Mouse (Mus musculus) kidney, embryonic 14.5 days (tissue): ENCODE measurements at regions not wholly inside any gene's neighbourhood (a gene's known extent, or its start where the extent isn't known, plus 50 kb on each side); places are given as distances from the start of the nearest gene placed in this dataset.

ENCODE experiments used
- ATAC-seq: fragments of 200-750 bp; cut with Nextera tagmentation; 2 replicates; pipeline ENCODE4 v1.8.0; 2017; ENCODE audit warnings: moderate number of reproducible peaks, mild to moderate bottlenecking, moderate TSS enrichment, moderate library complexity; ENCODE audit not compliant: low FRiP score, low TSS enrichment
- H3K27ac ChIP-seq: fragments of 300-500 bp; sonication (generic); 2 replicates; pipeline ENCODE4 v1.5.1; 2014; ENCODE audit warnings: low read depth, mild to moderate bottlenecking, low read length, moderate library complexity, mixed read lengths
- H3K27me3 ChIP-seq: fragments of 300-500 bp; sonication (generic); 2 replicates; pipeline ENCODE4 v1.6.1; 2014; ENCODE audit warnings: mild to moderate bottlenecking, low read length; ENCODE audit not compliant: control insufficient read depth, insufficient read depth
- H3K36me3 ChIP-seq: fragments of 300-500 bp; sonication (generic); 2 replicates; pipeline ENCODE4 v1.6.1; 2014; ENCODE audit warnings: low read length, mixed read lengths; ENCODE audit not compliant: control insufficient read depth, insufficient read depth
- H3K4me1 ChIP-seq: fragments of 300-500 bp; sonication (generic); 2 replicates; pipeline ENCODE4 v1.6.1; 2014; ENCODE audit warnings: low read length, mixed read lengths; ENCODE audit not compliant: control insufficient read depth, insufficient read depth
- H3K4me2 ChIP-seq: fragments of 300-500 bp; sonication (generic); replicated peaks from 2 replicates; pipeline ENCODE4 v1.6.1; 2014; ENCODE audit warnings: low read depth, mild to moderate bottlenecking, low read length
- H3K4me3 ChIP-seq: fragments of 300-500 bp; sonication (generic); 2 replicates; pipeline ENCODE4 v1.5.1; 2014; ENCODE audit warnings: mild to moderate bottlenecking, low read length
- H3K9ac ChIP-seq: fragments of 300-500 bp; sonication (generic); 2 replicates; pipeline ENCODE4 v1.6.1; 2014; ENCODE audit warnings: low read depth, mild to moderate bottlenecking, low read length, moderate library complexity
- H3K9me3 ChIP-seq: fragments of 300-500 bp; sonication (generic); 2 replicates; pipeline ENCODE4 v1.6.1; 2016; ENCODE audit warnings: low read length; ENCODE audit not compliant: control insufficient read depth
- WGBS: fragments of 180-500 bp; shearing (Covaris S2); extraction: QIAGEN DNeasy Blood & Tissue Kit; methylation state at CpG from one replicate; pipeline ENCODE4 v1.1.7; 2014; 5-methylcytosine and 5-hydroxymethylcytosine counted together

- Histone ChIP-seq H3K4me2 (no peak overlapping the region), H3K27me3 (no peaks in the 10 kb centered on the region), H3K9ac (no peak overlapping the region), H3K9me3 (no peaks in the 10 kb centered on the region), H3K4me1 (no peaks in the 10 kb centered on the region), H3K27ac (no peak overlapping the region), H3K4me3 (no peak overlapping the region), H3K36me3 (no peaks in the 10 kb centered on the region)
- no peak for ATAC-seq
- whole genome bisulfite sequencing: 54% methylated on average over 6 of the region's 6 CpGs
These were observed 66.8 kb upstream of the Zbtb20 start for GRCm38 (mm10) chr16:42808864-42809263.

- Histone ChIP-seq H3K36me3 (no peaks in the 10 kb centered on the region), H3K9ac (no peak overlapping the region), H3K27me3 (no peaks in the 10 kb centered on the region), H3K4me2 (no peak overlapping the region), H3K27ac (no peak overlapping the region), H3K9me3 (no peaks in the 10 kb centered on the region), H3K4me1 (no peaks in the 10 kb centered on the region), H3K4me3 (no peak overlapping the region)
- no peak for ATAC-seq
- 88% methylated on average over 2 of the region's 2 CpGs for WGBS
These were observed 68.1 kb upstream of the Zbtb20 start for GRCm38 (mm10) chr16:42807536-42807935.

DNA sequence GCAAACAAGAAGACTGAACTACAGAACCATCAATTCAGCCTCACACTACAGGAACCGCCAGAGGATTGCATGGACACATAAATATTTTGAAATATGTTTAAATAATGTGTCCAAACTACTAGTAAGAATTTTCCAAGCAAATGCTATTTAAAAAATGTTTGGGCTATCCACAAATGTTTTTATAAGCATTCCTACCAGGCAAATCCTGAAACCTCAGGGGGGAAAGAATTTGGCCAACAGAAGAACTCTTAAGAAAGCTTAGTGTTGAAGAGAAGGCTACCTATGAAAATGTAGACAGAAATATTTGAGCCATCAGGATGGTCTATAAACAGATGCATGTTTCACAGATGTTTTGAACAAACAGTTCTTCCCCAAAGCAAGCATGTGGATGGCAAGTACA, 72.1 kb upstream of the Zbtb20 start:
- ATAC-seq: no peak
- Histone ChIP-seq H3K4me3 (no peak overlapping the region), H3K9ac (no peak overlapping the region), H3K36me3 (no peaks in the 10 kb centered on the region), H3K4me1 (no peaks in the 10 kb centered on the region), H3K27me3 (no peaks in the 10 kb centered on the region), H3K4me2 (no peak overlapping the region), H3K9me3 (peaks cover 4% of the 10 kb centered on the region; the same call in 1 of the 2 replicates), H3K27ac (no peak overlapping the region)
- WGBS: 54% methylated on average over 1 of the region's 1 CpGs

- H3K4me2 ChIP-seq: no peak overlapping the region
- no peak overlapping the region for H3K4me3 ChIP-seq
- no peaks in the 10 kb centered on the region for H3K4me1 ChIP-seq
- no peaks in the 10 kb centered on the region for H3K36me3 ChIP-seq
- WGBS: 86% methylated on average over 2 of the region's 2 CpGs
- no peaks in the 10 kb centered on the region for H3K9me3 ChIP-seq
- H3K27ac ChIP-seq: no peak overlapping the region
- no peak for ATAC-seq
- no peak overlapping the region for H3K9ac ChIP-seq
- no peaks in the 10 kb centered on the region for H3K27me3 ChIP-seq
These were observed 83.1 kb upstream of the Zbtb20 start for GRCm38 (mm10) chr16:42792571-42792970.

DNA sequence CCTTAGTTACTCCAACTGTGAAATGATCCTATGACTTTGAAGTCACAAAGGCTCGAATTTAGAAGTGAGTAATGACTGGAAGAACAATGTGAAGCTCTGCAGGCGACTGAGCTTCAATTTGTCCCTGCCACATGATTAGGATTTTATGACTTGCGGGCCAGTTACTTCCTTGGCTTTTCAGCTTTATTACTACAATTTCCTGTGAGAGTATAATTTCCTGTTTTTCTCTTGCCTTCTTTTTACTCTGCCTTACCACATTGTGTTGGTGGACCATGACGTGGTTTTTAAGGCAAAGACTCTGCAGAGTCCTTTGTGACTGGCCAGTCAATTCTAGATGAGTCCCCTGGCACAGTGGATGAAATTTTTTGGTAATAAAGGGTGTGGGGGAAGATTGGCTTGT, 91.0 kb upstream of the Zbtb20 start:
- WGBS: 16% methylated on average over 4 of the region's 4 CpGs
- no peaks in the 10 kb centered on the region for H3K9me3 ChIP-seq
- no peak for ATAC-seq

DNA sequence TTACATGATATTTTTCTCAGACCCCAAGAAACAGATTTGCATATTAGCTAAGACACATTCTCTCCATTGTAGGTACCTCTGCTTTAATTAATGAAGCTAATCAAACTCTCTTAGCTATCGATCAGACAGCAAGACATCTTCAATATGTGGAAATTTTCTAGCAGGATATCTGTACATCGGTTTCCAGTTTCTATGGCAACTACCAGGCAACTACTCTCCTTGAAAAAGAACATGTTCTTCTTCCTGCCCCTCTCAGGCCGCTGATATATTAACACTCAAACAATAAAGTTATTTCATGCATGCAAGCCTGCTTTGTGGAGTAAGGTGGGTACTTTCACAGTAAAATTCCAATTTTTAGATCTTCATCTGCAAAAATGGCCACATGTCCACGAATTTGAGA, 91.7 kb upstream of the Zbtb20 start:
- H3K27me3 ChIP-seq: no peaks in the 10 kb centered on the region
- WGBS: 61% methylated on average over 4 of the region's 4 CpGs

More for the DNA sequence above, 91.0 kb upstream of the Zbtb20 start:
- Histone ChIP-seq H3K36me3 (no peaks in the 10 kb centered on the region), H3K27me3 (no peaks in the 10 kb centered on the region), H3K4me3 (no peak overlapping the region), H3K4me1 (peaks cover 8% of the 10 kb centered on the region; the same call in 1 of the 2 replicates), H3K27ac (no peak overlapping the region), H3K9ac (no peak overlapping the region), H3K4me2 (no peak overlapping the region)

DNA sequence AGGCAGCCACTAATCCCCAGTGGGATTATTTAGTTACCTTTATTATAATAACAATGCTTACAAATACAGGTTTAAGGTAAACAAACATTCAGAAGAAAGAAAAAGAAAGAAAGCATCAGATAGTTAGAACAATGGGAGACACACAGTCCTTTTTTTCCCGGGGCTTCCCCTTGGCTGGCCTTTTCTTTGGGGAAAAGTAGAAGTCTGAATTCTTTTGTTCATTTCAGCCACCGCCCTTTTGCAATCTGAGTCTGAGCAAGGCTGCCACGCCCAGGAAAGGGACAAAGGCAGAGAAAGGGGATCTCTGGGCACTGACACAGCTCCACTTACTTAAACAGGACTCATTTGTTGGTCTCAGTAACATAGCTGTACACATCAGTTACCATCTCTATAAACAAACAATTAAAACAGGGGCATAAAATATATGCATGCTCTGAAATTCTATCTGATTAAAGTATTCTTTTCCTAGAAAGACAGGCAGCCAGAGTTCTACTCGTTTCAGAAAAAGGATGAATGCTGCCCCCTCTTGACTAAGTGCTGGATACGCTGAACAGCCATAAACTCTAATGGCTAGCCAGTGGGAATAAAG, 93.5 kb upstream of the Zbtb20 start:
- H3K4me1 ChIP-seq: peaks cover 8% of the 10 kb centered on the region; the same call in 1 of the 2 replicates
- H3K9ac ChIP-seq: no peak overlapping the region
- peak; percentile 79 for ATAC-seq
- no peak overlapping the region for H3K4me3 ChIP-seq
- H3K27ac ChIP-seq: peak overlapping the region; percentile 19; the same call in 1 of the 2 replicates
- WGBS: 2% methylated on average over 5 of the region's 5 CpGs
- H3K4me2 ChIP-seq: peak overlapping the region; percentile 15; the same call in 1 of the 2 replicates
- H3K9me3 ChIP-seq: no peaks in the 10 kb centered on the region
- H3K36me3 ChIP-seq: no peaks in the 10 kb centered on the region
- no peaks in the 10 kb centered on the region for H3K27me3 ChIP-seq

More for the DNA sequence above, 91.7 kb upstream of the Zbtb20 start:
- no peak overlapping the region for H3K27ac ChIP-seq
- no peak overlapping the region for H3K4me3 ChIP-seq
- no peaks in the 10 kb centered on the region for H3K9me3 ChIP-seq
- peaks cover 8% of the 10 kb centered on the region; the same call in 1 of the 2 replicates for H3K4me1 ChIP-seq
- H3K36me3 ChIP-seq: no peaks in the 10 kb centered on the region
- H3K9ac ChIP-seq: no peak overlapping the region
- no peak overlapping the region for H3K4me2 ChIP-seq
- ATAC-seq: no peak

DNA sequence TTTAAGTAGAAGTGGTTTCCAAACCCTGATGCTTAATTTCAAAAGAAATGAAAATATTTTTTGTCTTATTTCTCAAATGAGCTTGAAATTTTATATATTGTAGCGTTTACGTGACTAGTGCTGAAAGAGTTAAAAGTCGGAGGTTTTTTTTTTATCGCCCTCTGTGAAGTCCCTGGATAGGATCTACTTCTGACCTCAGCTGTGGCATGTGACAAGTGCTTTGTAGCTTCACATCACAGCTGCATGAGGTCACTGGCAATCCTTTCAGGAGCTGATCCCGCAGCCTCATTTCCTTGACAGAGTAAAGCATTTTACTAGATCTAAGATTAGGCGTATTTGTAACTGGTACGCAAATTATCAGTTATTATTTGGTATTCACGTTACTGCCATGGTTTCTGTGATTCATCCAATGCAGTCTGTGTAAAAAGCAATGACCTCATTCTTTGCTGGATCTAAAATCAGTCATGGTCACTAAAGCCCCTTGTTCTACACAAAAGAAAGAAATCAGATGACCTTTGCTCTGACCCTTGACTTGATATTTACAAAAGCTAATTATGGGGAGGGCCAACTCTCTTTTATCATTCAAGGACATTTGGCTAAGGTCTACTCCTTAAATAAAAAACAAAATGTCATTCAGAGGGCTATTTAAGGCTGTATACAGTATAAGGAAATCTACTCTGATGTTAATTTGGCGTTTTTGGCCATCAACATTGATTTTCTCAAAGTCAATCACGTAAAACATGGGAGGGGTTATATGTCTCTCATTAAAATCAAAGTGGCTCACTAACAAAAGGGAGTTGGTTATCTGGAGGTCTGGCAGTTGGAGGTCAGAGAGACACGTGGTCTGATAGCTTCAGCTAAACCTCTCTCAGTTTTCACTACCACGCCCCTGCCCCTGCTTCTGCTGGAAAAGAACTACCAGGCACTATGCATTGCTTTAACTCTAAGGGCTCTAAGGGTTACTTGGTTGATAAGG, 94.3 kb upstream of the Zbtb20 start:
- peaks cover 8% of the 10 kb centered on the region; the same call in 1 of the 2 replicates for H3K4me1 ChIP-seq
- WGBS: 13% methylated on average over 12 of the region's 12 CpGs
- peak overlapping the region; percentile 19; the same call in 1 of the 2 replicates for H3K27ac ChIP-seq
- H3K9ac ChIP-seq: no peak overlapping the region
- H3K4me3 ChIP-seq: no peak overlapping the region
- peak overlapping the region; percentile 15; the same call in 1 of the 2 replicates for H3K4me2 ChIP-seq
- ATAC-seq: peak; percentile 82
- no peaks in the 10 kb centered on the region for H3K9me3 ChIP-seq
- H3K27me3 ChIP-seq: no peaks in the 10 kb centered on the region
- no peaks in the 10 kb centered on the region for H3K36me3 ChIP-seq

DNA sequence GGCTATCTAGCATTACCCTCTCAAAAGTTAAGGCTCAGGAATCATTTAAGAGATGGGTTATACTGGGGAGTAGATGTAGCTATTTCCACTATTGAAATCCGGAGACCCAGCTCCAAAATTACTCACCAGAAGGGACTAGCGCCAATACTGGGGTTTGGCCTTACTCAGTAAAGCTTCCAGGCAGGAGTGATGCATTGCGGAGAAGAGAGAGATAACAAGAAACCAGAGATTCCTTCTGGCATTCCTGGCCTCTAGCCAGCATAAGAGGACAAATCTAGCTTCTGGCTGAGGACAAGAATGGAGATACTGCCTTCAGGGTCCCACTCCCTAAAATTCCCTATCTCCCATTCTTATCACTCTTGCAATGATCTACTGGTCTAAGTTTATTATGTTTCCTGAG, 95.7 kb upstream of the Zbtb20 start:
- H3K9me3 ChIP-seq: no peaks in the 10 kb centered on the region
- WGBS: 88% methylated on average over 3 of the region's 3 CpGs
- peaks cover 8% of the 10 kb centered on the region; the same call in 1 of the 2 replicates for H3K4me1 ChIP-seq
- no peaks in the 10 kb centered on the region for H3K27me3 ChIP-seq
- H3K36me3 ChIP-seq: no peaks in the 10 kb centered on the region
- H3K4me2 ChIP-seq: no peak overlapping the region
- H3K27ac ChIP-seq: no peak overlapping the region
- ATAC-seq: no peak
- no peak overlapping the region for H3K9ac ChIP-seq
- H3K4me3 ChIP-seq: no peak overlapping the region
